Mouse (Mus musculus): ENCODE results near the gene Afap1l2.

The Afap1l2 gene

DNA sequence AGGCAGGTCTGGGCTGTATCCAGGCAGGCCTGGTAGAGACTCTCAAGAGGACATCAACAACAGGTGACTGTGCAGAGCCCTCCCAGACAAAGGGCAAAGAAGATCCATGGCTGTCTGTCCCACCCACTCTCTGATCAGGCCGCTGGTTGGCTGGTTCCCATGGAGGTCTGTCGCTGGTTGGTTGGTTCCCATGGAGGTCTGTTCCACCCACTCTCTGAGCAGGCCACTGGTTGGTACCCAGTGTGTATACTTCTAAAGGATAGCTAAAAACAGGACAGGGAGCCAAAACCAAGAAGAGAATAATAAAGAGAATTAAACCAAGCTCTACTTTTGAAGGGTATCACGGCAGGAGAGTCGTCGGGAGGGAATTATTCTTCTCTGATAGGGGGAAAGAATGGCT, 31.5 kb downstream of the Afap1l2 start:
- no peak for ATAC-seq (ENCODE audit: low TSS enrichment)

DNA sequence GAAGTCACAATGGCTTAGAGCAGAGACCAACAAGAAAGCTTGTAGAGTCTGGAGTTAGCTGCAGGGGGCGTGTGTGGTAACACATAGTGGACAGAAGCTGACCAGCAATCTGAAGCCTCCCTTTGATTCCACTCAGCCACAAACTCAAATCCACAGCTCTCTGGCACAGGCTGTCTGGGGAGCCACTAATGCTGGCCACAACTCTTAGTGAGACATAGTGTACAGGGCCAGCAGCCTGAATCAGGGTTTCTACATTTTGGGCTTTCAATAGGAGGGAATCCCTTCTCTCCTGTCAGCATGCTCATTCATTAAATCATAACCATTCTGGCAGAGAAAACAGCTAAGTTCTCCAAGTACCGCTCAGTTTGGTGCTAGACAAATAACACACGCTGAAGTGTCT, 32.5 kb downstream of the Afap1l2 start:
- ATAC-seq (ENCODE audit: low TSS enrichment) = no peak

DNA sequence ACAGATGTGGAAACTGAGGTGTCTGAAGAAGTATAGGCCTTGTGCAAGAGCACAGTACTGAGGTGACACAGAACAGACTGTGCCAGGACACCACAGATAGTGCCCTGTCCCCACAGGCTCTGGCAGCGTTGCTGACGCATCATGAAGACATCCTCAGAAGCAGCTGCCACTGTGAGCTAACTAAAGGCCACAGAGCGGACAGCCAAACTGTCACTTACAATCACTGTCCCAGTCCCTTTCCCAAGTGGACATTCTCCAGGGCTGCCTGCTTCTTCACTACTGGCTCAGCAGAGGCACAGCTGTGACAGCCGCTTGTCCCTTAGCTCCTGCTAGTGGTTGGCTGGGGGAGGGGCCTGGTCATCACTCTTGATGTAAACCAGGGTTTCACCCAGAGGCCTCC, 33.9 kb downstream of the Afap1l2 start:
- no peak for ATAC-seq (ENCODE audit: low TSS enrichment)

DNA sequence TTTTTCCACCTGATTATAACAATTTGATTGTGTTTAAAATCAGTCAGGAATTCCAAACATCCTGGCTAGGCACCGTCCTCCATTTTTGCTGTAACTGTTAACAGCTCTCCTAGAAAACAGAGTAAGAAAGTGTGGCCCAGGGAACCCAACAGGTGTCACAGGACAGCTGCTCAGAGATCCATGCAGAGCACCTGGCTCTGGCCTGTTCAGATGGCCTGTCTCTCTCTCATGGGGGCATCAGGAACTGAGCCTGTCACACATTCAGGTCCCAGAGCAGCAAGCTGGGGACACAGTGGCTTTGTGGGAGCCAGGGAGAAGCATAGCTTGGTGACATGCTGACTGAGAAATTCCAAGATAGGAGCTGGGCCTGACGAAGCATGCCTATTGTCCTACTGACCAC, 35.3 kb downstream of the Afap1l2 start:
- no peak for ATAC-seq (ENCODE audit: low TSS enrichment)

DNA sequence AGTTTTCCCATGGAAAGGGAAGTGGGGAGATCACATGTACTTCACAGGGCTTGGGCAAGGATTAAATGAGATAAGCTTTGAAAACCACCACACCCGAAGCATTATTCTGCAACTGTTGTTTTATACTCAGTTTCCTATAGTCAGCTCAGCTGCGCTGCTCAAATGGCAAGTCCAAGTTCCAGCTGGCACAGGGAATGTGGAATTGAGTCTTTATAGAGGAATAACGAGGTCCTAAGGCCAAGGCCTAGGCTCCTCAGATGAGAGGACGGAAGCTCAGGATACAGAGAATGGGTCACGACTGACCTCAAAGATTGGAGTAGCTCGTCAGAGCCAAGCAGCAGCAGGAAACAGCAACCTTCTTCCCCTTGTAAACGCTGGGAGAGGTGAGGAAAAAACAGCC, 36.7 kb downstream of the Afap1l2 start:
- no peak for ATAC-seq (ENCODE audit: low TSS enrichment)

DNA sequence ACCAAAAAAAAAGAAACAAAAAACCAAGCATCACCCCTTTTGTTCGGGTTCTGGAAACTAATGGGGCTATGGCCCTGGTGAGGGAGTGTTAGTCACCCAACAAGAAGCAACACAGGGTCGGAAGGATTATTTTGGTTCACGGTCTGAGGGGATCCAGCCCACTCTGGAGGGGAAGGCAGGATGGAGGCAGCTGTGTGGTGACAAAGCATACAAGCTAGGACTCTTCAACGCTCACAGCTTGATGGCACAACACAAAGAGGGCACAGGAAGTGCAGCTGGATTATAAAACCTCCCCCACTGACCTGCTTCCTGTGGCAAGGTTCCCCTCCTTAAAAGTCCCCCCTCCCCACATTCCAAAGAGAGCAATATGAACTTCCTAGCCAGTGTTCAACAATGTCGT, 44.2 kb downstream of the Afap1l2 start:
- no peak for ATAC-seq (ENCODE audit: low TSS enrichment)

DNA sequence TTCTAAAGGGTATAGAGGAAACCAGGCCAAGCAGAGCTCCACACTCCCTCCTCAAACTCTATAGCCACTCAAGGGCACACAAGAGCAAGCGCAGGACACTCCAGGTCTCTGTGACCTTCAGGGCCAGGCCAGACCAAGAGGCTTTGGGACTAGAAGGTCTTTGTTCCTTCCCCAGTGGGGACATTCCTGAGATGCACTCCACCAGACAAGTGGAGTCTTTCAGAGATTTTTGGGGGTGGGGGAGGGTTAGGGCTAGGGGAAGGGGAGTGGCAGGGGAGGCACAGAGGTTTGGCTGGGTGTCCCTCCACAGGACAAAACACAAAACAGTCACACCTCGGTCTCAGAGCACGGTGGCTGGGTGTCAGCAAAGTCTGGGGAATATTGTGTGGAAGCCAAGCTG, 48.4 kb downstream of the Afap1l2 start:
- ATAC-seq (ENCODE audit: low TSS enrichment) = no peak

DNA sequence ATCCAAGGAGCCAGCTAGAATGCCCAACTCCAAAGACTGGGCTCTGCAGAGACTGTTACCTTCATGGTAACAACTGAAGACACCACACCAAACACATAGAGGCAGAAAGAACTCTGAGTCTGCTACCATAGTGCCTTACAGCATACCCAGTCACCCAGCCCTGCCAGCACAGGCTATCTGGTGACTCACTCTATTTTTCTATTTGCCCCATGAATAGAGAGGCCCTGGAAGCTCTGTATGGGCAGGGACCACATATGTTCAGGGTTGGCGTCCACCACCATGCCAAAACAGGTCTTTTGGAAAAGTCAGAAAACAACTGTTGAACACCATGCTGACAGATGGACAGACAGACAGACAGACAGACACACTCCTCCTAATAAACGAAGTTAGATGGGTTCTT, 49.0 kb downstream of the Afap1l2 start:
- no peak for ATAC-seq (ENCODE audit: low TSS enrichment)

DNA sequence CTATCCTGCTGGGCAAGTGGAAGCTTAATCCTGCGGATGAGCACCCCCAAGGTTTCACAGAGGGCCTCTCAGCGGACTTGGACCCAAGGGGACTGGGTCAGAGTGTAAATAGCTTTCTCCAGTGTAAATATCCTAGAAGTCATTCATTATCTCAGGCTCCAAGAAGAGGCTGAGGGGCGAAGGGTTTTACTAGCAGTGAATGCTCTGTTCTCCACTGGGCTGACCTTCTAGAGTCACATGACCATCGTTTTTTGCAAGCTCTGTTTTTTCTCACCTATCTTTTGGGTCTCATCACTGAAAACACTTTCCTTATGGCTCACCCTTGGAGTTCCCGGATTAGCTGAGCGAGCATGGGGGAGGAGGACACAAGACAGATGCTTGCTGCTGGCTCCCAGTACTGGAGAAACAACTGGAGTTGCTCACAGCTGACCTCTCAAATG, 49.4 kb downstream of the Afap1l2 start:
- ATAC-seq (ENCODE audit: low TSS enrichment) = no peak

DNA sequence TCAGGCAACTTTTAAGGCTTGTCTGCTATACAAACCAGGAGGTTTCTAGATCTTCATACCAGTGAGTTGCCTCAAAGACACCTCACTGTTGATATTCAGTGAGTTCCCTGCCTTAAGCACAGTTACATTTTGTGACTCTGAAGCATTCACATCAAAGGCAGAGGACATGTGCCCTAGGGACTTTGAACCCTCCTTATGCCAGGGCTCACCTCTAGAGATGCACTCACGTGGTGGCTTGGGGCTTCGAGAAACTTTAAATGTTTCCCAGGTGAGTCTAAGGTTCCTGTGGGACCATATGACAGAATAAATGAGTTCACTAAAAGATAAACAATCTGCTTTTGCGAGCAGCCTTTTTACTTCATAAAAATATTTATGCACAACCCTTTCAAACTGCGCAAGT, 50.0 kb downstream of the Afap1l2 start:
- no peak for ATAC-seq (ENCODE audit: low TSS enrichment)

DNA sequence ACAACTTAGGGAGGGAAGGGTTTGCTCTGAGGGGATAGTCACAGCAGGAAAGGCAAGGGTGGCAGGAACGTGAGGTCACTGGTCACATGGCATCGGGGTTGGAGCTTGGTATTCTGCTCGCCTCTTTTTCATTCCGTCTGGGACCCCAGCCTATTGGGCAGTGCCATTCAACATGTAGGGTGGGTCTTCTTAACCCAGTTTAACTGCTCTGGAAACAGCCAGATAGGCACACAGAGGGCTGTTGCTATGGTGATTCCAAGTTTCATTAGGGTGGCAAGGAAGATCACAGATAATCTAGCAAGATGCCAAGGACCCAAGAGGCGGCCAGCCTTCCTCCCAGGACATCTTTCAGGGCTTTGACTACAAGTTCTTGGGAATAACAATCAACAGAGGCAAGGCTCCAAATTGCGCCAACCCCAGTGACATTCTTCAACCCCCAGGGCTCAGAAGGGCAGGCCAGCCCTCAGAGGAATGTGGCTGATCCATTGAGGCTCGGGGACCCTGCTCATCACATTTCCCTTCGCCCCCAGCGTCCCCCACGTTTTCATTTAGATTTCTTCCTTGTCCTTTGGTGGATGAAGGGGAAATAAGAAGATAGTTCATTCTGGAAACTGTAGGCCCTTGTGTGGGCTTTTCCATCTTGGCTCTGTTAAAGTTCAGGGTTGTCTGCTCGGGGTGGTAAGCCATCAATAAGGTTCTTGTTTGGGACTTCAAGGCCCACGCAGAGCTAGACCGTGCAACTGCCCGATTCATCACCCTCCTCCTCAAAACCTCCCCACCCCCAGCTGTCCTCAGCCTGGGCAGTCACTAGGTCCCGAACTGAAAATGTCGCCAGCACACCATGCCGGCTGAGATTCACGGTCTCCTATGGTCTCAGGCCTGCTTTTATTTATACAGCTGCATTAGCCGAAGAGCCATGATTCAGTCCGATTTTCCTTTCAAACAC, 52.2 kb downstream of the Afap1l2 start:
- no peak for ATAC-seq (ENCODE audit: low TSS enrichment)

DNA sequence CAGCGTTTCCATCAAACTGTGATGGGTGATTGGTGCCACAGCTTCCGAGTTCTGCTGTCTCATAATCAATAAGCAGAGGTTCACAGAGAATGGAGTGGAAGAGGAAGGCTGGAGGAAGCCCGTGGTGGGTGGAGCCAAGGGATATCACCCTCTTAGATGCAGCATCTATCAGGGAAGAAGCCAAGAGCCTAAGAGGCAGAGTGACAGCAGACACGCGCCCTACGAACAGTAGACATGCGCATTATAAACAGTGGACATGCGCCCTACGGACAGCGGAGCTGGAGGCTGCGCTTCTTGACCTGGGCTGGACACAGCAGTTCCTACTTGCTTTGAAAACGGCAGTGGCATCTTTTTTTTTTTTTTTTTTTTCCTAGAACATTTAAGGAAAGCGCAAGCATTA, 53.2 kb downstream of the Afap1l2 start:
- no peak for ATAC-seq (ENCODE audit: low TSS enrichment)

DNA sequence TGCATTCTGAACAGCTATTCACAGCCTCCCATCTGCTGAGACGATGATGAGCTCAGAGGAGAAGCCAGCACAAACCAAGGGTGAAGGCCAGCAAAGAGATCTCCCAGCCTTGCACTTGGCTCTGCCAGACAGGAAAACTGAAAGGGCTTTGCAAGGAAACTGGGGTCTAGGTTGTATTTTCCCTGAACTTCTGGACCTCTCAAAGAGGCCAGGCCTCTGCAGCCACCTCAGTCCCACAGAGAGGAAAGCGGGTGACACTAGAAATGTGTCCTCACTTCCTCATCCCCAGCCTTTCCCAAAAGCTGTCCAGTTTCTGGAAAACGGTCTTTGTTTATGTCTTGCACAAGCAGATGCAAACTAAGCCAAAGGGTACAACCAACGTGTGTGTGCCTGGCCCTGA, 54.2 kb downstream of the Afap1l2 start:
- ATAC-seq (ENCODE audit: low TSS enrichment) = no peak

DNA sequence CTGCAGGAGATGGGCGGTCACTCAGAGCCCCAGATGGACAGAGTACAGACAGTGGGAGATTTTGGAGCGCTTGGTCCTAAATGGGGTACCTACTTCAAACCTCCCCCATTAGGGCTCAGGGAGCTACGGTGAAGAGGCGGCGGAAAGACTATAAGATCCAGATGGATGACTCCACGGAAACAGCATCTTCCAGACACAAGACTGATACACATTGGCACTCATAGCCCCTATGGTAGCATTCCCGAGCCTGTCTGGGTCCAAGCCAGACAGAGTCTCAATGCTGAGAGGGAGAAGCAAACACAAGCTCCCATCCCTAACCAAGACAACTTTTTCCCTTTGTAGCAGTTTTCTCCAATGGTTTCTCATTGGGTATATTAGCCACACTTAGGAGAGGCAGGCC, 57.2 kb downstream of the Afap1l2 start:
- no peak for ATAC-seq (ENCODE audit: low TSS enrichment)

DNA sequence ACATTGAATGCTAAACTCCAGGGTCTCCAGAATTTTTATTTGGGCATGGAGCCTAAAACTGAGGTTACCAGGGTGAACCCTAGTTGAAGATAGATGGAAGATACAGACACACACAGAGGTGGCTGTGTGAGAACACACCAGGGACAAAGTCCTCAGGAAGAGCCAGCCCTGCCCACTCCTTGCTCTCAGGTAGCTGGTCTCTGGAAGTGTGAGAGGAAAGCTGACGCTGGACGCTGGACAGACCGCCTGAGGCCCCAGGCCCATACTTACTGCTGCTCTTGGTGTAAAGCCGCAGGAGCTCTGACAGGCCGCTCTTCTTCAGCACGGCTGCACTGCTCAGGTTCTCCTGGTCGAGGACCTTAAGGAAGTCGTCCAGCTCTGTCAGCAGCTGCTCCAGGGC, 58.2 kb downstream of the Afap1l2 start:
- ATAC-seq (ENCODE audit: low TSS enrichment) = no peak

DNA sequence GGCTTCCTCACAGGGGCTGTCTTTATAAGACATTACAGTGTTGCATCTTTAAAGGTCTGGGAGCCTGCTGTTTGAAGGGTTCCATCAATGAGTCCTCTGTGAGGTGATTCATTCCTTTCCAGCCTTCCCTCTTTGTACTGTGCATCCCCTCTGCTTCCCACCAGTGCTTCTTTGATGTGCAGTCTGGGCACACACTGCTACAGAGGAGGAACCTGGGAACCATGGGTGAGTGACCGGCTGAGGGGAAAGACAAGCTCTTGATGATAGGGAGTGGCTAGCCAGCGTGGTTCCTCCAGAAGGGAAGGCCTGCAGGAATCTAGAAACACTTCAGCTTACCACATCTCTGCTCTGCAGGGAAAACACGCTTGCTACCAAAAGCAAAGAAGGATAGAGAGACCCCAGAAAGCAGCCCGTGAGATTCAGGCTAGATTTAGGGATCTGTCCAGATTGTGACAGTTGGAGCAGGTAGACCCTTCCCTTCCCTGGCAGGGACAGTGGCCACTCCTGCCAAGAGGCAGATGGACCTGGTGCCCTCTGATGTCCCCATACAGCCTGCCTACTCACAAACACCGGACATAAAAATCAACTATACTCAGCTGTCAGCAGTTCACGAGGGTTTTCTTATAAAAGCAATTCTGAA, 59.9 kb downstream of the Afap1l2 start:
- no peak for ATAC-seq (ENCODE audit: low TSS enrichment)

DNA sequence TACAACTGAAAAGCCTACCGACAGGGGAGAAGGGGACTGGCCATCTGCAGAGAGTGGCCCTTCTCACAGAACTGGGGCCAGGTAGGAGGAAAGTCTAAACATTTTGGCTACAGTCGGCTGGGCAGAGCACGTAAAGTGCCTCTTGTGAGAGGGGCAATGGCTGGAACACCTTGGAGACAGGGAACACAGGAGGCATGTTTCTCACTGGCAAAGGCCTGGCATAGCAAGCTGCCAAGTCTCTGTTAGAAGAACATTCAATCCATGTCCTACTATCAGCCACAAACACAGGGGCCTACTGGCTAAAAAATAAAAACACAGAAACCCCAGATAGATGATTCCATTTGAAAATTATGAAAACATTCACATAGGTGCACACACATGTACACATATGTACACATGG, 61.3 kb downstream of the Afap1l2 start:
- ATAC-seq (ENCODE audit: low TSS enrichment) = no peak

DNA sequence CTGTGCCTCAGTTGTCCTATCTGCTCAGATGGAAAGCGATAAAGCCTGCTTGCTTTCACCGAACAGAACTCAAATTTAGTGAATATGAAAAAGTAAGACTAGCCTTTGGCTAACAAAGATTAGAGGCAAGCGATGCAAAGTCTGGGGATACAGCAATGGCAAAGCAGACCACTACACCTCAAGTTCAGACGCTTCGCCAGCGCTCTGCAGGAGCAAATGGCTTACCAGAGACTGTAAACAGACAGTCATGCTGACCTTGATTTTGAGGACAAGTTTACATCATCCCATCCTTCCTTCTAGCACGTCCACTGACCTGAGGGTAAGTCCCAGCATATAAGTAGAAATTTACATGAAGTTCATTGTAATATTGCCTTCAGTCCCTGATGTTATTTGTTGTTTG, 61.8 kb downstream of the Afap1l2 start:
- no peak for ATAC-seq (ENCODE audit: low TSS enrichment)

DNA sequence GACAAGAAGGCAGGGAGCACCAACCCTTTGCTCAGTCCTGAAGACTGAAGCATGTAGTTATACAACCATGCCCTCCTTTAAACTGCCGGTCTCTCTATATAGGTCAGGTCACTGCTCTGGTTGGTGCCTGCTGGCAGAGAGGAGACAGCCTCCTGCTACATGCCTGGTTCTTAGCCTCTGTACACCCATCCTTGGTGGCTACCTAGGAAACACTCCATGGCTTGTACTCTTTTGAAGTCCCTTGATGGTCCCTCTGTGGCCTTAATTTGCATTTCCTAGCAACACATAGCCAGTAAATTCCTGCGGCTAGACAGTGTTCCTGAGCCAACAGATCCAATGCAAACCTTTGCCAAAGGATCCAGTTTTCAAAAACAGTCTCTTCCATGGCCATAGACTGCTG, 62.4 kb downstream of the Afap1l2 start:
- no peak for ATAC-seq (ENCODE audit: low TSS enrichment)

DNA sequence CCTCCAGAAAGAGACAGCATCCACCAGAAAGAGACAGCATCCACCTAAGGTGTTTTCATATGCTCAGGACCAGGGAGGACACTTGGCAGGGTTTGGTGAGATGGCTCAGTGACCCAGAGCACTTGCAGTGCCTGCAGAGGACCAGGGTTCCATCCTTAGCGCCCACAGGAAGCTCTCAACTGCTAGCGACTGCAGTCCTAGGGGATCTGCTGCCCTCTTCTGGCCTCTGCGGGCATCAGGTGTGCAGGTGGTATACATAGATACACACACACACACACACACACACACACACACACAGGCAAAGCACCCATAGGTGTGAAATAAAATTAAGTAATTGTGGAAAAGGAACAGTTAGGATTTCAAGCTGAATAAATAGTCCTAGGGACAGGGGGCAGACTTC, 63.2 kb downstream of the Afap1l2 start:
- ATAC-seq (ENCODE audit: low TSS enrichment) = no peak

DNA sequence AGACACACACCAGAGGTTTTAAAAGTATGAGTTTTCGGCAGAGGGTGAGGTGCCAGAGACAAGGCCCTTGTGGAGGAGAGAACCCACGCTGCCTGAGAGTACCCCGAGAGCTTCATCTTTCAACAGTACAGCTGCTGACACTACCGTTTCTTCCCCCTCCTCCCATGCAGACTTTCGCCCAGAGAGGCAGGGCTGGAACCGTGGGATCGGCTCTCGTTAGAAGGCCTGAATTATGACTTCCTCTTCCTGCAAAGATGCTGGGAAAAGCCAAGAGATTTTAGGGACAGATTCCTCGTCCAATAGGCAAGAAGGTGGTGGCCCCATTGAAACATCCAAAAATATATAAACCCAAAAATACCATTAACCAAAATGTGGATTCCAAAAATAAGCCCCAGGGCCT, 63.8 kb downstream of the Afap1l2 start:
- ATAC-seq (ENCODE audit: low TSS enrichment) = peak; percentile 44; the same call in 1 of the 2 replicates

DNA sequence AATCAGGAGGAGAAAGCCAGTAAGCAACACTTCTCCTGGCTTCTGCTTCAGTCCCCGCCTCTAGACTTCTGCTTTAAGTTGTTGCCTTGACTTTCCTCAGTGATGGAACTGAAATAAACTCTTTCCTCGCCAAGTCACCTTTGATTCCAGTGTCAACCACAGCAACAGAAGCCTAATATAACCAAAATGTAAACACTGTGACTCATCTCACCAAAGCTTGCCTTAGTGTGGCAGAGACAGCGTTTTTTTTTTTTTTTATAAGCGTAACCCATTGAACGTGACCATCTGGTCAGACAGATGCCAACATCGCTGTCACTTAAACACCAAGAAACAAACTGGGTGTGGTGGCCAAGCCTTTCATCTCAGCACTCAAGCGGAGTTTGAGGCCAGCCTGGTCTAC, 65.8 kb downstream of the Afap1l2 start:
- ATAC-seq (ENCODE audit: low TSS enrichment) = no peak

DNA sequence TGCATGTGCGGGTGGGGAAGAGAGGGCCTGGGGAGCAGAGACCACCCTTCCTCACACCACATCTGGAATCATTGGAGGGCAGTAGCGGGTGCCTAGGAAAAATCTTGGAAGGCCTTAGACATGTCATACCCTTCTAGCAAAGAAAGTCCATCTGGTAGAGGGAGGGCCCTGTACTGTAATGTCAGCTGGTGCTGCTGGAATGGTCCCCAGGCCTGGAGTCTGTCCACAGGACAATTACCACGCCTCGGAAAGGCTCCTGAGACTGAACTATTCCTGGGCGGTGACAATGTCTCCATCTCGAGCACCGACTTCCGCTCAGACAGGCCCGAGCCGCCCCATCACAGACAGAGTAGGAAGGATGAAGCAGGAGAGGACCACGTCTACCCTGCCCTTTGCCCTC, 67.5 kb downstream of the Afap1l2 start:
- no peak for ATAC-seq (ENCODE audit: low TSS enrichment)

Data from frontal cortex, adult (tissue).